Mouse (Mus musculus) lung, embryonic 16.5 days (tissue): ENCODE measurements around the gene Tex19.1. TPM values are rescaled to one million over a fixed set of nuclear protein-coding genes. Genes with fewer than 3 reads are reported as not detected.

Experiments used
- ATAC-seq: fragments of 200-750 bp; cut with Nextera tagmentation; 2 replicates; pipeline ENCODE4 v1.8.0; 2017; ENCODE audit warnings: low read depth, mild to moderate bottlenecking, moderate library complexity
- H3K27ac ChIP-seq: fragments of 300-500 bp; sonication (generic); 2 replicates; pipeline ENCODE4 v1.5.1; 2014; ENCODE audit warnings: mild to moderate bottlenecking, control low read depth, low read length
- H3K27me3 ChIP-seq: fragments of 300-500 bp; sonication (generic); 2 replicates; pipeline ENCODE4 v1.6.1; 2014; ENCODE audit warnings: low read depth, low read length, mixed read lengths; ENCODE audit not compliant: control insufficient read depth, insufficient read depth
- H3K36me3 ChIP-seq: fragments of 300-500 bp; sonication (generic); 2 replicates; pipeline ENCODE4 v1.6.1; 2014; ENCODE audit warnings: low read length; ENCODE audit not compliant: control insufficient read depth, insufficient read depth
- H3K4me1 ChIP-seq: fragments of 300-500 bp; sonication (generic); replicated peaks from 2 replicates; pipeline ENCODE4 v1.6.1; 2014; ENCODE audit warnings: low read length, mixed read lengths; ENCODE audit not compliant: control insufficient read depth, insufficient read depth
- H3K4me2 ChIP-seq: fragments of 300-500 bp; sonication (generic); 2 replicates; pipeline ENCODE4 v1.6.1; 2014; ENCODE audit warnings: low read depth, low read length, control low read depth
- H3K4me3 ChIP-seq: fragments of 300-500 bp; sonication (generic); 2 replicates; pipeline ENCODE4 v1.5.1; 2014; ENCODE audit warnings: mild to moderate bottlenecking, low read length, control low read depth
- H3K9ac ChIP-seq: fragments of 300-500 bp; sonication (generic); 2 replicates; pipeline ENCODE4 v1.6.1; 2014; ENCODE audit warnings: low read length, control low read depth
- H3K9me3 ChIP-seq: fragments of 300-500 bp; sonication (generic); 2 replicates; pipeline ENCODE4 v1.6.1; 2016; ENCODE audit warnings: low read length; ENCODE audit not compliant: control insufficient read depth
- WGBS: fragments of 180-500 bp; shearing (Covaris S2); extraction: QIAGEN DNeasy Blood & Tissue Kit; methylation state at CpG from one replicate; pipeline ENCODE4 v1.1.7; 2014; 5-methylcytosine and 5-hydroxymethylcytosine counted together
- polyA plus RNA-seq: library from polyadenylated mRNA; unstranded; fragments of >200 nt; fragmentation: Nextera tagmentation; extraction: Ambion mirVana; gene quantifications from 2 replicates; pipeline ENCODE4 v1.2.1, GENCODE M21; 2015

Gene Tex19.1
- polyA plus RNA-seq, 1 experiment from 2014 or later: not detected

DNA sequence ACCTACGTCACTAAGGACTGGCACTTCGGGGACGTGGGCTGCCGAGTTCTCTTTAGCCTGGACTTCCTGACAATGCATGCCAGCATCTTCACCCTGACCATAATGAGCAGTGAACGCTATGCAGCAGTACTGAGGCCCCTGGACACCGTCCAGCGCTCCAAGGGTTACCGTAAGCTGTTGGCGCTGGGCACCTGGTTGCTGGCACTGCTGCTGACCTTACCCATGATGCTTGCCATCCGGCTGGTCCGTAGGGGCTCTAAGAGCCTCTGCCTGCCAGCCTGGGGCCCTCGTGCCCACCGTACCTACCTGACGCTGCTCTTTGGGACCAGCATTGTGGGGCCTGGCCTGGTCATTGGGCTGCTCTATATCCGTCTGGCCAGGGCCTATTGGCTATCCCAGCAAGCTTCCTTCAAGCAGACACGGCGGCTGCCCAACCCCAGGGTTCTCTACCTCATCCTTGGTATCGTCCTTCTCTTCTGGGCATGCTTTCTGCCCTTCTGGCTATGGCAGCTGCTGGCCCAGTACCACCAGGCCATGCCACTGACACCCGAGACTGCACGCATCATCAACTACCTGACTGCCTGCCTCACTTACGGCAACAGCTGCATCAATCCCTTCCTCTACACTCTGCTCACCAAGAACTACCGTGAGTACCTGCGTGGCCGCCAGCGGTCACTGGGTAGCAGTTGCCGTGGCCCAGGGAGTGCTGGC, 14.8 kb downstream of the Tex19.1 start:
- H3K9ac ChIP-seq: no peak overlapping the region
- H3K4me2 ChIP-seq: no peak overlapping the region
- no peaks in the 10 kb centered on the region for H3K36me3 ChIP-seq
- peaks cover 24% of the 10 kb centered on the region for H3K27me3 ChIP-seq
- peaks cover 9% of the 10 kb centered on the region for H3K4me1 ChIP-seq
- WGBS: 89% methylated on average over 26 of the region's 26 CpGs
- H3K4me3 ChIP-seq: no peak overlapping the region
- H3K9me3 ChIP-seq: no peaks in the 10 kb centered on the region
- ATAC-seq: no peak
- H3K27ac ChIP-seq: no peak overlapping the region

- no peak overlapping the region for H3K4me2 ChIP-seq
- H3K36me3 ChIP-seq: no peaks in the 10 kb centered on the region
- H3K9ac ChIP-seq: no peak overlapping the region
- no peaks in the 10 kb centered on the region for H3K9me3 ChIP-seq
- H3K4me1 ChIP-seq: no peaks in the 10 kb centered on the region
- no peak overlapping the region for H3K4me3 ChIP-seq
- 73% methylated on average over 4 of the region's 4 CpGs for WGBS
- no peak overlapping the region for H3K27ac ChIP-seq
- ATAC-seq: no peak
- no peaks in the 10 kb centered on the region for H3K27me3 ChIP-seq
Measured at GRCm38 (mm10) chr11:121163751-121164150, 17.8 kb downstream of the Tex19.1 start.

DNA sequence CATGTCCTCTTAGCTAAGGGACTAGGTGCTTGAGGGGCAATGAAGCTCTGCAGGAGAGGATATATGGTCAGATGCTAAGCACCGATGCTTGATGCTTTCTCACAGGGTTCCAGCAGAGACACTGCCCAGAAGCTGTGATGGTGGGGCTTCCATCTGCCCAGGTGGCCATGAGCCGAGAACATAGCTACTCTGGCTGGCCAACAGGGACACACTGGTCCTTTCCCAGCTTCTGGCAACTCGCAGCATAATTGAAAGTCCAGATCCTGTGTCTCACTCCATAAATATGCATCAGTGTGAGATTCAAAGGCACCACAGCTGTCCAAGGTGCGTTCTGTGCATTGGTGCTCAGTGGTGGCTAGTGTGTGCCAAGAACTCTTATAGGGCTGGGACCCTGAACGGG, 27.3 kb downstream of the Tex19.1 start:
- WGBS: 74% methylated on average over 5 of the region's 5 CpGs
- Histone ChIP-seq H3K27me3 (no peaks in the 10 kb centered on the region), H3K27ac (no peak overlapping the region), H3K4me1 (peaks cover 3% of the 10 kb centered on the region), H3K4me3 (no peak overlapping the region), H3K9ac (no peak overlapping the region), H3K9me3 (no peaks in the 10 kb centered on the region), H3K4me2 (no peak overlapping the region), H3K36me3 (no peaks in the 10 kb centered on the region)
- no peak for ATAC-seq

- Histone ChIP-seq H3K9ac (no peak overlapping the region), H3K27me3 (no peaks in the 10 kb centered on the region), H3K27ac (no peak overlapping the region), H3K4me2 (no peak overlapping the region), H3K4me3 (no peak overlapping the region), H3K4me1 (peaks cover 3% of the 10 kb centered on the region), H3K9me3 (no peaks in the 10 kb centered on the region), H3K36me3 (no peaks in the 10 kb centered on the region)
- WGBS: 38% methylated on average over 3 of the region's 3 CpGs
- no peak for ATAC-seq
Measured at GRCm38 (mm10) chr11:121174234-121174633, 28.3 kb downstream of the Tex19.1 start.

GRCm38 (mm10) chr11:121176285-121177270, 30.6 kb downstream of the Tex19.1 start:
- Histone ChIP-seq H3K4me2 (no peak overlapping the region), H3K27ac (no peak overlapping the region), H3K9me3 (no peaks in the 10 kb centered on the region), H3K27me3 (no peaks in the 10 kb centered on the region), H3K36me3 (no peaks in the 10 kb centered on the region), H3K4me1 (peaks cover 3% of the 10 kb centered on the region), H3K4me3 (no peak overlapping the region), H3K9ac (no peak overlapping the region)
- peak; percentile 72 for ATAC-seq
- WGBS: 44% methylated on average over 11 of the region's 12 CpGs

DNA sequence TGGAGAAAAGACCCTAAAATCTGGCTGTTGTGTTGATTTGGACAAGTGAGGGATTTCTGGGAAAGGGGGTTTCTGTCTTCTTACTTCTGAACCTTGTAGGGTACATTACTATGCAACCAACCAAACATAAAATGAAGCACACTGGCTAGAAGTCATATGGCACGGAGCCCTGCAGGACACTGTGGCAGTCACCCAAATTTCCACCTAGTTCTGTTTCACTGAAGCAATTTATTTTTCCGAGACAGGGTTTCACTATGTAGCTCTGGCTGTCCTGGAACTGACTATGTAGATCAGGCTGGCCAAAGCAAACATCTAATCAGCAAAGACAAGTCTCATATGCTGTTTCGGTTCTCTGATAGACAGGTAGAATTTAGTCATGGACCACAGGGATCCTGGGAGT, 43.7 kb downstream of the Tex19.1 start:
- Histone ChIP-seq H3K36me3 (no peaks in the 10 kb centered on the region), H3K9ac (no peak overlapping the region), H3K27ac (no peak overlapping the region), H3K27me3 (no peaks in the 10 kb centered on the region), H3K4me1 (no peaks in the 10 kb centered on the region), H3K4me3 (no peak overlapping the region), H3K9me3 (no peaks in the 10 kb centered on the region), H3K4me2 (no peak overlapping the region)
- WGBS: 85% methylated on average over 3 of the region's 3 CpGs
- no peak for ATAC-seq

DNA sequence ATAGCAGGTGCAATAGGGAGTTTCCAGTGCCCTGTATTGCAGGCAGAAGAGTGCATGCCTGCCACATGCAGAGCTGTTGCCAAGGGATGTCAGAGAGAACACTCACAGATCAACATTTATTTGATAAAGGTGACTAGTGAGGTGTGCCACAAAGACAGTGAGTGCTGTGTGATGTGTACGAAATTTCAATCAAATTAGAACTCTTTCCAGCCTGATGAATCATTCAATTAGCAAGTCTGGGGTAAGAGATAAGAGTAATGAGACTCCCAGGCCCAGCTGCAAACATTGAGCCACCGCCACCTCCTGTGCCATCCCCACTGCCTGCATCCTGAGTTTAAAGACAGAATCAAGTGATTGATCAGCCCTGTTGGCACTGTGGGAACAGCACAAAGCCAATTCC, 46.8 kb downstream of the Tex19.1 start:
- Histone ChIP-seq H3K4me2 (no peak overlapping the region), H3K9ac (no peak overlapping the region), H3K4me1 (no peaks in the 10 kb centered on the region), H3K27me3 (no peaks in the 10 kb centered on the region), H3K4me3 (no peak overlapping the region), H3K27ac (no peak overlapping the region), H3K36me3 (no peaks in the 10 kb centered on the region), H3K9me3 (no peaks in the 10 kb centered on the region)
- no peak for ATAC-seq
- WGBS: 55% methylated on average over 2 of the region's 2 CpGs

DNA sequence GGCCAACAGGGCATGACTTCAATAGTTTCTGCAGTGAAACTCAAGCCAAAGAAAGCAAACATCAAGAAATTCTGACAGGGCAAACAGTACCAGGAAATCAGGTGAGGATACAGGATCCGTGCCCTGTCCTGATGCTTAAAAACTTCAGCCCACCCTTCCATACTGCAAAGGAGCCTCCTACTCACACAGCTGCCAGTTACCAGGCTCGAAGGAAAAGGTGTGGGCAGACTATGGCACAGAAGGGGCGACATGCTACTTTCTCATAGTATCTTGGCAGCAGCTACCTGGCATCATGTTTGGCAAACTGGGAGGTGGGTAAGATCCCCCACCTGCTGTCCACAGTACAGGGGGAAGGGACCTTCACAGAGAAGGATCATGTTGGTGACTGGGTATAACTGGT, 47.5 kb downstream of the Tex19.1 start:
- no peaks in the 10 kb centered on the region for H3K27me3 ChIP-seq
- H3K27ac ChIP-seq: no peak overlapping the region
- H3K9ac ChIP-seq: no peak overlapping the region
- no peak for ATAC-seq
- H3K4me1 ChIP-seq: peaks cover 3% of the 10 kb centered on the region; the same call in 1 of the 2 replicates
- no peaks in the 10 kb centered on the region for H3K36me3 ChIP-seq
- WGBS: 52% methylated on average over 3 of the region's 3 CpGs
- H3K4me2 ChIP-seq: no peak overlapping the region
- H3K4me3 ChIP-seq: no peak overlapping the region
- no peaks in the 10 kb centered on the region for H3K9me3 ChIP-seq
